Mouse (Mus musculus): ENCODE measurements around the gene Nol7. TPM values are rescaled to one million over a fixed set of nuclear protein-coding genes. Genes with fewer than 3 reads are reported as not detected.

Nol7 gene
- total and polyA plus RNA-seq, 3 experiments: 93.4 to 120 (median 105) TPM

- DNase-seq: no peak
Observed at GRCm38 (mm10) chr13:43428436-43428835, 30.2 kb downstream of the Nol7 start.

- no peak for DNase-seq
Observed at GRCm38 (mm10) chr13:43433395-43433794, 35.2 kb downstream of the Nol7 start.

GRCm38 (mm10) chr13:43440376-43440775 is 42.2 kb downstream of the Nol7 start:
- DNase-seq: no peak

DNA sequence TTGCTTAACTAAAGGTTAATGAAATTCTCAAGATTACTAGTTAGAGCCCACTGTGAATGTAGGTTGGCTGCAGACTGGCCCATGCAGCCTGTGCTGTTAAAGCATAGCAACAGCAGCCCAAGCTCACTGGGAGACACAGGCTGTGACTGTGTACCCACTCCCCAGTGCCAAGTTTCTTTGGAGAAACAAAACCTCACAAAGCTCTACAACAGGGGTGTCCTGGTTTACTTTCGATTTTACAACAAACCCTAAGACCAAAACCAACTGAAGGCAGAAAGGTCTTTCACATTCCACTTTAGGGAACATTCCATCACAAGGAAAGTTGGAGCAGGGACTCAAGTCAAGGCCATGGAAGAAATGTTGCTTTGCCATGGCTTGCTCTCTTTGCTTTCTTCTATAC is 44.4 kb downstream of the Nol7 start:
- no peak for DNase-seq

- no peak for DNase-seq
Observed at GRCm38 (mm10) chr13:43443706-43444105, 45.5 kb downstream of the Nol7 start.

DNA sequence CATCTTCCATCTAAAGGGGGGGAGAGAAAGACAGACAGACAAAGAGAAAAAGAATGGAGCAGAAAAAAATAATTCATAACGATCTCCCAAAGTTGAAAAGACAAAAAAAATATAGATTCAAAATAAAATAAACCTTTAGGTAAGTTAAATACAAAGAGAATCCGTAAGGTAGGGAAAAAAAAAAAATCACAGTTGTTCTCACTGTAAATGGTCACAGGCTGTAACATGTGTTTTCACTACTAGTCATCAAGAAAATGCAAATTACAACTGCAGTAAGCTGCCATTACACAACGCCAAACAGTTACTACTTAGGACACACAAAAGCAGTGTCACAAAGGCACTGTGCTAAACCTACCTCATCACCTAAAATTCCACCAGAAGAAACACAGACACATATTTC is 46.5 kb downstream of the Nol7 start:
- no peak for DNase-seq

DNA sequence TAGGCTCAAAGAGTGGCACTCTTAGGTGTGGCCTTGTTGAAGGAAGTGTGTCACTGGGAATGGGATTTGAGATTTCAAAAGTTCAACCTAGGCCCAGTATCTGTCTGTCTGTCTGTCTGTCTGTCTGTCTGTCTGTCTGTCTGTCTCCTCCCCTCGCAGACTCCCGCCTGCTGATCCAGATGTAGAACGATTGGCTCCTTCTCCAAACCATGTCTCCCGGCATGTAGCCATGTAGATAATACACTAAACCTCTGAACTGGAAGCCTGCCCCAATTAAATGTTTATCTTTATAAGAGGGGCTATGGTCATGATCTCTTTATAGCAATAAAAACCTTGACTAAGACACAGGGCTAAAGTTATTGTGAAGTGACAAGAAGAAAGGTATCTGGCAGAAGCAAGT is 47.6 kb downstream of the Nol7 start:
- no peak for DNase-seq

- no peak for DNase-seq
Observed at GRCm38 (mm10) chr13:43447721-43448120, 49.5 kb downstream of the Nol7 start.

DNA sequence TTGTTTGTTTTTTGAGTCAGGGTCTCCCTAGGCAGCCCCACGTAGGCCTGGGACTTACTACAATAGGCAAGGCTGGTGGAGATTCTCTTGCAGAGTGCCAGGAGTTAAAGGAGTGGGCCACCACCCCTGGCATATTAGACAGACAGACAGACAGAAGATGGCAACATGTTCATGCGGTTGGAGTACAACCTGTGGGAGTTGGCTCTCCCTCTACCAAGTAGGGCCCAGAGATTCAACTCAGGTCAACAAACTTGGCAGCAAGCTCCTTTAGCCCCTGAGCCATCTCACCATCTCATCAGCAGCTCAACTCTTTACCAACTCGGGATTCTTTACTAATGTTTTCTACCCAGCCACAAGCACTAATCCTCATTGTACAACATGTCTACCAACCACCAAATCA is 52.5 kb downstream of the Nol7 start:
- no peak for DNase-seq

DNA sequence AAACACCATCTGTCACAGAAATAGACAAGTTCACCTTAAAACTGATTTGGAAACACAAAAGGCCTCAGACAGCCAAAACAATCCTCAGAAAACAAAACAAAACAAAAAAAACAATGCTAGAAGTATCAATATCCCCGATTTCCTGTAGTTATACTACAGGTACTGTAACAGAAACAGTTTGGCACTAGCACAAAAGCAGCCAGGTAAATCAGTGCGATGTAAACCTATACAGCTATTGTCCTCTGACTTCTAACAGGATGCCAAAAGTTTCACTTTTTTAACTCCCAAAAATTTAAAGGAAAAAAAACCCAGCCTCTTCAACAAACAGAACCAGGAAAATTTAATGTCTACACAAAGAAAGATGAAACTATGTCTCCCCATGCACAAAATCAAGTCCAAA is 54.0 kb downstream of the Nol7 start:
- DNase-seq: no peak

DNA sequence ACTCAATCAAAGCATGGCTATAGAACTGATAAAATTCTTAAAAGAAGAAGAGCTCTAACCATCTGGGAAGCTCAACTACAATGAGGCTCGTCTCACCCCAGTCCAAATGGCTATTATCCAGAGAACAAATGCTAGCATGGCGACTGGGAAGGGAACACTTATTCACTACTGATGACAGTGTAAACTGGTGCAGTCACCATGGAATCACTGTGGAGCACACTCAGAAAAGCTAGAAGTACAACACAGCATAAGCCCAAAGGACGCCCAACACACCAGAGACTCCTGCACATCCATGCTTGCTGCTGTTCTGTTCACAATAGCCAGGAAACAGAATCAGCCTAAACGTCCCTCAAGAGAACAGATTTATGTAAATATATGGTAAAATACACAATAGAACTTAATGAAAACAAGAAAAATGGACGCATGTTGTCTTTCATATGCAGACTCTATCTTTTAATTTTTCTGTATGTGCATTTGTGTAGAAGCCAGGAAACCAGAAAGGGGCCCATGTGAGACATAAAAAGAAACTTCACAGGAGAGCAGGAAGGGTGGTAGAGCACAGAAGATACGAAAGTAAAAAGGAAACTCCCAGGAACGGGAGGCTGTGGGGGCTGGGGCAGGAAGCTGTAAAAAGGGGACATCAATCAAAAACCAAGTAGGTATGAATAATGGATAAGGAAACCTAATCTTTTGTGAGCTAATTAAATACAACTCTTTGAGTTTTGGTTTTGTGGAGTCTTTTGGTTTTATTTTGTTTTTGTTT is 54.8 kb downstream of the Nol7 start:
- DNase-seq: no peak

- DNase-seq: no peak
Observed at GRCm38 (mm10) chr13:43454431-43454830, 56.2 kb downstream of the Nol7 start.

Other genes starting within 250 kb of the Nol7 start
- gene Tbc1d7, start 226.9 kb upstream of the Nol7 start, total RNA-seq (2021): 10 to 100 TPM; 16.1 to 22.6 TPM
- gene Tbc1d7, start 226.9 kb upstream of the Nol7 start, polyA plus RNA-seq (2012; rRNA removed): 12.6 and 19.5 TPM in 2 replicates
- 10 to 100 TPM in 1 of 2 experiments, 1 to 10 TPM in 1; 8.4 to 10.1 TPM for gene Gfod1, start 94.2 kb upstream of the Nol7 start, total RNA-seq (2021)
- gene Gfod1, start 94.2 kb upstream of the Nol7 start, polyA plus RNA-seq (2012; rRNA removed): 3.0 and 3.3 TPM in 2 replicates
- gene Sirt5, start 32.9 kb upstream of the Nol7 start, total RNA-seq (2021): 10 to 100 TPM; 25.4 to 29.9 TPM
- gene Sirt5, start 32.9 kb upstream of the Nol7 start, polyA plus RNA-seq (2012; rRNA removed): 5.6 and 6.7 TPM in 2 replicates
- gene Ranbp9, start 82.9 kb downstream of the Nol7 start, total RNA-seq (2021): 10 to 100 TPM; 54.0 to 82.3 TPM
- 26.0 and 50.8 TPM in 2 replicates for gene Ranbp9, start 82.9 kb downstream of the Nol7 start, polyA plus RNA-seq (2012; rRNA removed)
- 10 to 100 TPM; 40.7 to 51.6 TPM for gene Mcur1, start 161.8 kb downstream of the Nol7 start, total RNA-seq (2021)
- 29.0 and 43.3 TPM in 2 replicates for gene Mcur1, start 161.8 kb downstream of the Nol7 start, polyA plus RNA-seq (2012; rRNA removed)
- gene Rnf182, start 217.3 kb downstream of the Nol7 start, total RNA-seq (2021): 1 to 10 TPM in 1 of 2 experiments, under 1 TPM in 1; 0.32 to 1.9 TPM
- 0.08 and 0.16 TPM in 2 replicates for gene Rnf182, start 217.3 kb downstream of the Nol7 start, polyA plus RNA-seq (2012; rRNA removed)